Mouse (Mus musculus) intestine, embryonic 15.5 days (tissue): Measurements from ENCODE around the gene Tbc1d24. TPM values are rescaled to one million over a fixed set of nuclear protein-coding genes. Genes with fewer than 3 reads are reported as not detected.

Experiments used
- ATAC-seq: fragments of 200-750 bp; cut with Nextera tagmentation; 2 replicates; pipeline ENCODE4 v1.8.0; 2017; ENCODE audit warnings: moderate TSS enrichment, moderate library complexity
- H3K27ac ChIP-seq: fragments of 300-500 bp; sonication (generic); 2 replicates; pipeline ENCODE4 v1.5.1; 2015; ENCODE audit warnings: mild to moderate bottlenecking, inconsistent platforms
- H3K27me3 ChIP-seq: fragments of 300-500 bp; sonication (generic); replicated peaks from 2 replicates; pipeline ENCODE4 v1.6.1; 2015; ENCODE audit warnings: inconsistent platforms
- H3K36me3 ChIP-seq: fragments of 300-500 bp; sonication (generic); 2 replicates; pipeline ENCODE4 v1.6.1; 2015; ENCODE audit warnings: inconsistent platforms
- H3K4me1 ChIP-seq: fragments of 300-500 bp; sonication (generic); replicated peaks from 2 replicates; pipeline ENCODE4 v1.6.1; 2015; ENCODE audit warnings: inconsistent platforms
- H3K4me2 ChIP-seq: fragments of 300-500 bp; sonication (generic); replicated peaks from 2 replicates; pipeline ENCODE4 v1.6.1; 2015; ENCODE audit warnings: mild to moderate bottlenecking, inconsistent platforms
- H3K4me3 ChIP-seq: fragments of 300-500 bp; sonication (generic); replicated peaks from 2 replicates; pipeline ENCODE4 v1.5.1; 2015; ENCODE audit warnings: inconsistent platforms
- H3K9ac ChIP-seq: fragments of 300-500 bp; sonication (generic); 2 replicates; pipeline ENCODE4 v1.6.1; 2015; ENCODE audit warnings: inconsistent platforms
- H3K9me3 ChIP-seq: fragments of 300-500 bp; sonication (generic); 2 replicates; pipeline ENCODE4 v1.6.1; 2016; ENCODE audit warnings: inconsistent platforms
- WGBS: fragments of 180-500 bp; shearing (Covaris S2); methylation state at CpG from one replicate; pipeline ENCODE4 v1.1.7; 2015; 5-methylcytosine and 5-hydroxymethylcytosine counted together
- polyA plus RNA-seq: library from polyadenylated mRNA; unstranded; fragments of >200 nt; fragmentation: Nextera tagmentation; extraction: Ambion mirVana; gene quantifications from 2 replicates; pipeline ENCODE4 v1.2.1, GENCODE M21; 2015

The Tbc1d24 gene
- polyA plus RNA-seq, 1 experiment from 2014 or later = 4.7 TPM

DNA sequence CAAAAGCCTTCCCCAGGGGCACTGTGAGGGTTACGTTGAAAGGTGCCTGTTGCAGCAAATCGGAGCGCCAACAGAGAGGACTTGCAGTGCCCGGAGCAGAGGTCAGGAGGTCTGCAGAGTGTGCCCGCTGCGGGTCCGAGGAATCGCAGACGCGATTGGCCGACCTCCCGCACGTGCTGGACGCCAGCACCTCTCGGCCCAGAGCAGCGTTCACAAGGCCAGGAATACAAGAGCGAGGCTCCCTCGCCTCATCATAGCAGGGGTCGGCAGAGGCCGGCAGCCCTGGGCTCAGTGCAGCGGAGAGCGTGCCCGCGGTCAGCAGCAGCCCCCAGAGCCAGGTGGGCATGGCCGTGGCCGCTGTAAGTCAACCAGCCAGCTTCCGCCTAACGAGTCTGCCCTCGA lies 3.3 kb upstream of the Tbc1d24 start:
- Histone ChIP-seq H3K27ac (peak overlapping the region; percentile 91), H3K9me3 (no peaks in the 10 kb centered on the region), H3K4me3 (peak overlapping the region; percentile 48), H3K4me2 (peak overlapping the region; percentile 96), H3K27me3 (peaks cover 14% of the 10 kb centered on the region), H3K36me3 (no peaks in the 10 kb centered on the region), H3K4me1 (peaks cover 81% of the 10 kb centered on the region), H3K9ac (peak overlapping the region; percentile 68)
- no peak for ATAC-seq
- 8% methylated on average over 29 of the region's 29 CpGs for WGBS

- H3K9me3 ChIP-seq = no peaks in the 10 kb centered on the region
- 67% methylated on average over 34 of the region's 34 CpGs for WGBS
- peak overlapping the region; percentile 68 for H3K9ac ChIP-seq
- H3K27me3 ChIP-seq = peaks cover 14% of the 10 kb centered on the region
- peak overlapping the region; percentile 48 for H3K4me3 ChIP-seq
- ATAC-seq = no peak
- peak overlapping the region; percentile 96 for H3K4me2 ChIP-seq
- H3K4me1 ChIP-seq = peaks cover 85% of the 10 kb centered on the region
- no peaks in the 10 kb centered on the region for H3K36me3 ChIP-seq
- H3K27ac ChIP-seq = peak overlapping the region; percentile 91
Measured at GRCm38 (mm10) chr17:24207768-24208640, 2.6 kb upstream of the Tbc1d24 start.

DNA sequence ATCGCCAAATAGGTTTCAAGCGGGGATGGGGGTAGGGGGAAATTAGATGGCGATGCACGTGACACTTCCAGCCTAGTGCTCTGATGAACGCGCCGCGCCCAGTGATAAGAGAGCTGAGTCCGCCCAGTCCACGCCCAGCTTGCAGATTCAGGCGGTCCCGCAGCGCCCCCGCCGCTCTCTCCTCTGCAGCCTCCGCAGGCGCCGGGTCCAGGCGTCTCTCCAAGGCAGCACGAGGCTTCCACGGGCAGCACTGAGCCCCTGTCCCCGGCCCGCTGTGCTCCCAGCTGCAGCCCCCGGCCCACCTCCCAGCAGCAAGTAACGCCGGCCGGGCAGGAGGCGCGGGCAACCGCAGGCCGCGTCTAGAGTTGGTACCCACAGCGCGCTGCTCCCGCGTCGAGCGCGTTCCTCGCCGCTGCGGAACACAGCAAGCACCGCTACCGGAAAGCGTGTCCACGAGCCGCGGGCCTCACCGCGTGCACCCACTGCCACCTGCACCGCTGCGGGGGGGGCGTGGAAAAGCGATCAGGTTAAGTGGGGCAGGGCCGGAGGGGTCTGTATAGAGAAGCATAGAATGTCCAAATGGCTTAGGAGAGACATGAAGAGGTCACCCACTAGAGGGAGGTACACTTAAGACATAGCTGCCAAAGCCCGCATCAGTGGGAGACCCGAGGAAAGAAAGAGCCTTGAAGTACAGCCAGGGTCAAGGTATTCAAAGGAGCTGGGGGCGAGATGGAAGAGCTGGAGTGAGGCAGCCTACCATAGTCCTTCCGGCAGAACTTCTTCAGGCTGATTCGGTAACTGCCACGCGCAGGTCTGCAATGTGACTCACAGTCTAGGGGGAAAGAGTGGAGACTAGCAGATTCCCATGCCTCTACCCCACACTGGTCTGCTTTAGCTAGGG lies 1.3 kb upstream of the Tbc1d24 start:
- Histone ChIP-seq H3K4me2 (peak overlapping the region; percentile 96), H3K9ac (peak overlapping the region; percentile 50), H3K27me3 (peaks cover 14% of the 10 kb centered on the region), H3K27ac (0 out of 2 replicates have a peak overlapping the region, but pooled peaks have one; percentile 13), H3K9me3 (no peaks in the 10 kb centered on the region), H3K36me3 (no peaks in the 10 kb centered on the region), H3K4me3 (peak overlapping the region; percentile 44), H3K4me1 (peaks cover 81% of the 10 kb centered on the region)
- peak; percentile 26 for ATAC-seq
- WGBS = 5% methylated on average over 62 of the region's 62 CpGs

DNA sequence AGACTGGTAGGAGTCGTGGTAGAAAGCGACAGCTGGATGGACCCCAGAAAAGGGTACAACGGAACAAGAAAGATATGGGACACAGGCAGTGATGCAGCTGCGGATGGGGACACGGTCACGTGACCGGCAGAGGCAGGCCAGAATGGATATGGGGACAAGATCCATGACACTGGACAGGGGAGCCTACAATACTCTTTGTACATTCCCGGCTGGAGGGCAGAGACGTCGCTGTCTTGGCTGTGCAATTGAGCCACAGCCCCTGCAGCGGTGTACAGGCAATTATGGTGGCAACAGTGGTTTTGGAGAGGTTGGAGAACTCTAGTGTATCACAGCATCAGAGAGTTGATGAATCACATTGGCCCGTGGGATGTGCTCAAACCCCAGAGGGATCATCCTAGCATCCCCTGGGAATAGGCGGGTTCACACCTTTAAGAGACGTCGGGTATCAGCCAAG lies 573 bp upstream of the Tbc1d24 start:
- peaks cover 14% of the 10 kb centered on the region for H3K27me3 ChIP-seq
- H3K9ac ChIP-seq = peak overlapping the region; percentile 78
- peak overlapping the region; percentile 48; the same call in 1 of the 2 replicates for H3K27ac ChIP-seq
- no peaks in the 10 kb centered on the region for H3K9me3 ChIP-seq
- 0 out of 2 replicates have a peak, but pooled peaks have one; percentile 1 for ATAC-seq
- WGBS = 8% methylated on average over 15 of the region's 15 CpGs
- H3K4me2 ChIP-seq = peak overlapping the region; percentile 96
- no peaks in the 10 kb centered on the region for H3K36me3 ChIP-seq
- H3K4me1 ChIP-seq = peaks cover 77% of the 10 kb centered on the region
- H3K4me3 ChIP-seq = peak overlapping the region; percentile 73

DNA sequence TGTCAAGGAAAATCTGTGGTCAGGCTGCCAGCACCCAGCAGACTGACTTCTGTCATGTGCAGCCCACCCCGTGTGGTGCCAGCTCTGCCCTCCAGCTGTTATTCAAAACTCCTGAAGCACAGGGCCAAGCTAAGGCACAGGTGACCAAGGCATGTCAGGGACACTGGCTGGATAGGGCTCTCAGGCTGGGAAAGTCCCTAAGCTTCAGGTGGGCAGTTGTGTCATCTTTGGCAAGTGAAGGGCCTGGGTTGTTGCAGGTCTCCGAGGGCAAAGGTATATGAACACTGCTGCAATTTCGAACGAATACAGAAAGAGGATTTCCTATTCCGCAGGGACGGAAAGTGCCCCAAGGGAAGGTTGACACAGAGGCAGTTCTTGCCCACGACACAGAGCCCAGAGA lies 516 bp downstream of the Tbc1d24 start:
- Histone ChIP-seq H3K9me3 (no peaks in the 10 kb centered on the region), H3K4me3 (peak overlapping the region; percentile 73), H3K27me3 (peaks cover 14% of the 10 kb centered on the region), H3K9ac (peak overlapping the region; percentile 78), H3K4me1 (peaks cover 75% of the 10 kb centered on the region), H3K36me3 (no peaks in the 10 kb centered on the region), H3K27ac (0 out of 2 replicates have a peak overlapping the region, but pooled peaks have one; percentile 48), H3K4me2 (peak overlapping the region; percentile 96)
- WGBS = 7% methylated on average over 7 of the region's 7 CpGs
- no peak for ATAC-seq

DNA sequence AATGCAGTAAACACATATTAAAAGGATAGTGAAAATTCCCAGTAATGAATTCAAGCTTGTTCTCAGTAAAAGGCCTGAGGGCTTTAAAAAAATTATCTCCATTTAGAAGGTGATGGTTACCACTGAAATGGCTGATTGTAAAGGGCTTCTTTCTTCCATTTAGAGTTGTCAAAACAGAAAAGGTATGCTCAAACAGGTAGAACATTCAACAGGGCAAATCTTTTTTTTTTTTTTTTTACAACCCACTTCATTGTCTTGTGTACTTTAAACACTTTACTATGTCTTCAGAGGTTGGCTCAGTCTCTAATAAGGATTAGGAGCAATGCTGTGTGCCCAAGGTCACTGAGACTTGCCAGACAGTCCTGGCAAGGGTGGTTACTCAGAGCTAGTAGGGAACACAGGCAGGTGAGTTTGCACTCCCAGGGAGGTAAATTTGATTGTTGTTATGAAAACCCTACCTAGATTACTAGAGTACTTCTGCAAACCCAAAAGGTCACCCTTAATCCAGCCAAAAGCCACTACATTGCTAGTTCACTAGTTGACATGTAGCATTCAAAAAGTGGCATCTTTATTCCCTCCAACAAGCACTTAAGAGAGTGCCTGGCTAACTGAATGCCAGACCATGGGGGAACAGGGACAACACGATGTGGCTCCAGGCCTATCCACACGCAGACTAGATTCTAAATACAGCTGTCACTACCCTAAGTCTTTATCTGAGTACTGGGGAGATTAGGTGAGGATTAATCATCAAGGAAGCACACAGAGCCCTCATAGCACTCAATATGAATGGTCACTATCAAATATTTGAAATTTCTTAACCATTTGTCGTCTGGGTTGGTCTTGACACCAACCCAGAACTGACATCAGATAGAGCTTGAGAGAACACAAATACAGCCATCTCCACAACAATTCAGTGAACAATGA lies 1.5 kb downstream of the Tbc1d24 start:
- Histone ChIP-seq H3K27ac (peak overlapping the region; percentile 52; the same call in 1 of the 2 replicates), H3K36me3 (no peaks in the 10 kb centered on the region), H3K4me1 (peaks cover 67% of the 10 kb centered on the region), H3K9me3 (no peaks in the 10 kb centered on the region), H3K27me3 (peaks cover 14% of the 10 kb centered on the region), H3K9ac (0 out of 2 replicates have a peak overlapping the region, but pooled peaks have one; percentile 8), H3K4me3 (no peak overlapping the region), H3K4me2 (peak overlapping the region; percentile 96)
- 49% methylated on average over 3 of the region's 3 CpGs for WGBS
- ATAC-seq = no peak

DNA sequence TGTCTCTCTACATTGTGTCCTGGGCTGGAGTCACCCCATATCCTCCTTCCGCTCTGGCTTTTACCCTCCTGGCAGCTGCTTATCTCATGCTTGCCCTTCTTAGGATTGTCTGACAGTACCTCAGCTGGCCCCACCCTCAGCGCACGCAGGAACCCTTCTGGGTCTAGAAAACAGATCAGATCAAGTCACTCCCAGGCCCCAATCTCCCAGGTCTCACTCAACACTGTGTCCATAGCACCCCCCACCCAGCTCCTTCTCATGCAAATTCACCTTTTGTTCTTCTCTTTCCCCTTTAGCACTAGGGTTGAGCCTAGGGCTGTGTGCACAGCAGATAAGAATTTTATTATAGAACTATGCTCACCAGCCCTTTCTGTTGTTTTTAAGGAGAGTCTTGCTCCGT lies 2.3 kb downstream of the Tbc1d24 start:
- Histone ChIP-seq H3K9me3 (no peaks in the 10 kb centered on the region), H3K9ac (no peak overlapping the region), H3K27ac (peak overlapping the region; percentile 52; the same call in 1 of the 2 replicates), H3K27me3 (peaks cover 9% of the 10 kb centered on the region), H3K4me1 (peaks cover 59% of the 10 kb centered on the region), H3K4me2 (peak overlapping the region; percentile 96), H3K36me3 (no peaks in the 10 kb centered on the region), H3K4me3 (no peak overlapping the region)
- WGBS = 47% methylated on average over 4 of the region's 4 CpGs
- ATAC-seq = peak; percentile 29

GRCm38 (mm10) chr17:24201092-24201491 lies 4.3 kb downstream of the Tbc1d24 start:
- Histone ChIP-seq H3K4me1 (peaks cover 40% of the 10 kb centered on the region), H3K9me3 (no peaks in the 10 kb centered on the region), H3K4me3 (no peak overlapping the region), H3K4me2 (no peak overlapping the region), H3K36me3 (no peaks in the 10 kb centered on the region), H3K9ac (no peak overlapping the region), H3K27ac (peak overlapping the region; percentile 48; the same call in 1 of the 2 replicates), H3K27me3 (no peaks in the 10 kb centered on the region)
- ATAC-seq = peak; percentile 15; the same call in 1 of the 2 replicates
- WGBS = 62% methylated on average over 4 of the region's 4 CpGs

DNA sequence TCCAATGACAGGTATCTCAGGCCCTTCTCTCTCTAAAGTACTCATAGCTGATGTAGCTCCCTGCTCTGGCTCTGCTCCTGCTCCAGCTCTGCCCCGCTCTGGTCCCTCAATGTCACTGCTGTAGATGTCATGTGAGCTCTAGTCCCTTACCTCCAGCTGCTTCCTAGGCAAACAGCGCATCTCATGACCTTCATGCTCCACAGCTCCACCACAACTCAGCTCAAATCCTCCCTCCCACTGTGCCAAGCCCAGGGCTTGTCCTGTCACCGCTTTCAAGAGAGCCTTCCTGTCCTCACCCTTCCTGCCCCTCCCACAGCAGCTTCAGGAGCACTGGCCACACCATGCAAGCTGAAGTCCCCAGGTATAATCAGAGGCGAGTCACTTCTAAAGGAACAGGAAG lies 5.6 kb downstream of the Tbc1d24 start:
- H3K36me3 ChIP-seq = no peaks in the 10 kb centered on the region
- no peak overlapping the region for H3K9ac ChIP-seq
- no peak overlapping the region for H3K27ac ChIP-seq
- H3K4me3 ChIP-seq = no peak overlapping the region
- H3K9me3 ChIP-seq = no peaks in the 10 kb centered on the region
- no peak for ATAC-seq
- no peak overlapping the region for H3K4me2 ChIP-seq
- H3K4me1 ChIP-seq = peaks cover 31% of the 10 kb centered on the region
- 57% methylated on average over 4 of the region's 4 CpGs for WGBS
- H3K27me3 ChIP-seq = no peaks in the 10 kb centered on the region

DNA sequence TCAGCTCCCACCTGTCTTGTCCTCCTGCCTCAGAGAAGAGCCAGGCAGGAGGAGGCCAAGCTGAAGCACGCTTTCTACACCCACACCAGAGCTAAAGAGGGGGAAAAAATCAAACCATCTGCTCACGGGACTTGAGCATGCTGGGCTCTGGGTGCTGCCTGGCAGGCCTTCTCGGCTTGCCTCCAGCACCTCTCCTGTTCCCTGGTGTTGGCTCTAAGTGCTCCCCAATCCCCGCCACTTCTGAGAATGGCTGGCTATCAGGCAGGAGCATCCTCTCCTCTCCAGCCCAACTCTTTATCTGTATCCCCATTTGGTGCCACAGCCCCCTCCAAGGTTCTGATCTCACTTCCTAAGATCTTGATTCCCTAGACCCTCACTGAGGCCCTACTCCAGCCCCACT lies 6.1 kb downstream of the Tbc1d24 start:
- peaks cover 26% of the 10 kb centered on the region for H3K4me1 ChIP-seq
- H3K27ac ChIP-seq = no peak overlapping the region
- no peak for ATAC-seq
- H3K27me3 ChIP-seq = no peaks in the 10 kb centered on the region
- no peaks in the 10 kb centered on the region for H3K36me3 ChIP-seq
- no peak overlapping the region for H3K4me3 ChIP-seq
- WGBS = 88% methylated on average over 4 of the region's 4 CpGs
- no peaks in the 10 kb centered on the region for H3K9me3 ChIP-seq
- no peak overlapping the region for H3K9ac ChIP-seq
- H3K4me2 ChIP-seq = no peak overlapping the region
